Mouse (Mus musculus): Measurements from ENCODE around the gene Rabl3. TPM values are rescaled to one million over a fixed set of nuclear protein-coding genes. Genes with fewer than 3 reads are reported as not detected.

Rabl3 gene
- polyA plus RNA-seq (2017; shearing (Covaris generic)): 9.5 TPM

DNA sequence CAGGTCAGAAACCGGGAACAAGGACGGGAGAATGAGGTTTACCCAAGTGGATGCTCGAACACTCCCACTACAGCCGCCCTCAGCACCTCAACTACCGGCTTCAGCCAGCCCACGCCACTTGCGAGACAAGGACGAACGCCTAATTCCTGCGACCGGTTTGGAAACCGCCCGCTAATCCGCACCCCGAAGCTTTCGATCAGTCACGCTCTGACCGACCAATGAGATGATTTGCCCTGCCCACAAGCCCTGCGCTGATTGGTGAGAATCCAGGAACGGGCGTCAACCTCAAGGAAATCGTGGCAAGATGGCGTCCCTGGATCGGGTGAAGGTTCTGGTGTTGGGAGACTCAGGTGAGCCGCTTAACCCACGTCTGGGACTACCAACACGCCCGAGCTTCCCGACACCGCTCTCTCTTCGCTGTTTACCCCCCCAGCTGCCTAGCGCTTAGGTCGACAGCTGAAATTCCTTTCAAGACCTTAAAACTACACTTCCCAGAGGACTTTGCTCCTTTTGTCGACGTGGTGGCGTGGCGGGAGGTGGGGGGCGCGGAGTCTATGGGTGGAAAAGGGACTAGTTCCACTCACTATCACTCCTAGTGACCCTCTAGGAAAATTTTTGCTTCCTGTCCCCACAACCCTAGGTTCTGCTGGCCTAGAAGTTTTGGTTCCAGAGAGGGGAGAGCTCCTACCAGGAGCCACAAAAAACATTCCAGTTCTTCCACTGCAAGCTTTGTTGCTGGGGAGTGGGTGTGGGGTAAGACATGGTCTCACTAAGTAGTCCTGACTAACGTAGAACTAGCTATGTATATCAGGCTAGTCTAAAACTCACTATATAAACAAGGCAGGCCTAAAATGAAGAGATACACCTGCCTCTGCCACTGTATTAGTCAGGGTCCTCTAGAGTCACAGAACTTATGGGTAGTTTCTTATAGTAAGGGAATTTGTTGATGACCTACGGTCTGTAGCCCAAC is at the start of gene Rabl3, which contains the start of gene Gtf2e1:
Rabl3 (plus strand) TSS at position 275 of the 970 bp plus-strand sequence.
Gtf2e1 (minus strand) TSS at position 179 of the 970 bp plus-strand sequence.

DNA sequence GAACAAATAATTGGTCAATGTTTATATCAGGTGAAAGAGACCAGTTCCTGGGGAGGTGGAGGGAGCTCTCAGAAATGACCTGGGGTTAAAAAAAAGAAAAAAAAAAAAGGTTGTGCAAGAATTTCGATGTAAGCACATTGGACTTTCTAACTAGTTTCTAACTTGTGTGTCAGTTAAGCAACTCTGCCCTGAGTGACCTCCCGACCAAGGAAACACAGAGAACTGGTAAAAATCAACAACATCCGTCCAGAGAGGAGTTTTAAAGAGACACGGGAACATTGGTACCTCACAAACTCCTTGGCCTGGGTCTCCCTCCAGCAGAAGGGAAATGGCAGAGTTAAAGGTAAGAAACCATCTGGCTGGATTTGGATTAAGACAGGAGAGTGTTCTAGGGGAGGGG is 40.3 kb downstream of the Rabl3 start, which contains the start of gene Hgd:
Hgd (plus strand) TSS at position 160 of the 400 bp plus-strand sequence.

Other genes with a start within 250 kb of the Rabl3 start
- gene Stxbp5l, start 154.9 kb upstream of the Rabl3 start, polyA plus RNA-seq (2017; shearing (Covaris generic)): not detected
- gene Gtf2e1, start 96 bp upstream of the Rabl3 start, polyA plus RNA-seq (2017; shearing (Covaris generic)): 14.3 TPM
- 0.59 TPM for gene Hgd, start 40.3 kb downstream of the Rabl3 start, polyA plus RNA-seq (2017; shearing (Covaris generic))
- 33.9 TPM for gene Ndufb4, start 114.6 kb downstream of the Rabl3 start, polyA plus RNA-seq (2017; shearing (Covaris generic))
- gene Fstl1, start 237.0 kb downstream of the Rabl3 start, polyA plus RNA-seq (2017; shearing (Covaris generic)): 0.30 TPM

All from effector memory CD4-positive, alpha-beta T cell, adult 7 months (primary cell).